Mouse (Mus musculus) forebrain, postnatal 0 days (tissue): Measurements from ENCODE around the gene Pdia5. TPM values are rescaled to one million over a fixed set of nuclear protein-coding genes. Genes with fewer than 3 reads are reported as not detected.

Experiments used
- ATAC-seq: fragments of 200-750 bp; cut with Nextera tagmentation; 2 replicates; pipeline ENCODE4 v1.8.0; 2017; ENCODE audit warnings: mild to moderate bottlenecking, moderate library complexity
- DNase-seq: peaks from one replicate; pipeline ENCODE4 v3.0.0-alpha.2; 2015
- H3K27ac ChIP-seq: fragments of 300-500 bp; sonication (generic); 2 replicates; pipeline ENCODE4 v1.5.1; 2014; ENCODE audit warnings: low read depth, mild to moderate bottlenecking, antibody characterized with exemption, low read length, moderate library complexity, mixed read lengths
- H3K27me3 ChIP-seq: fragments of 300-500 bp; sonication (generic); 2 replicates; pipeline ENCODE4 v1.6.1; 2014; ENCODE audit warnings: mild to moderate bottlenecking, low read length, mixed read lengths; ENCODE audit not compliant: insufficient read depth
- H3K36me3 ChIP-seq: fragments of 300-500 bp; sonication (generic); 2 replicates; pipeline ENCODE4 v1.6.1; 2014; ENCODE audit warnings: mild to moderate bottlenecking, moderate library complexity; ENCODE audit not compliant: insufficient read depth
- H3K4me1 ChIP-seq: fragments of 300-500 bp; sonication (generic); 2 replicates; pipeline ENCODE4 v1.6.1; 2014; ENCODE audit warnings: antibody characterized with exemption; ENCODE audit not compliant: insufficient read depth
- H3K4me2 ChIP-seq: fragments of 300-500 bp; sonication (generic); 2 replicates; pipeline ENCODE4 v1.6.1; 2014; ENCODE audit warnings: low read depth, mild to moderate bottlenecking, moderate library complexity
- H3K4me3 ChIP-seq: fragments of 300-500 bp; sonication (generic); 2 replicates; pipeline ENCODE4 v1.5.1; 2014; ENCODE audit warnings: low read depth, low read length, mixed read lengths
- H3K9ac ChIP-seq: fragments of 300-500 bp; sonication (generic); 2 replicates; pipeline ENCODE4 v1.6.1; 2014; ENCODE audit warnings: mild to moderate bottlenecking
- H3K9me3 ChIP-seq: fragments of 300-500 bp; sonication (generic); 2 replicates; pipeline ENCODE4 v1.6.1; 2016; ENCODE audit warnings: low read length
- CTCF ChIP-seq: sonication (generic); IDR thresholded peaks from 2 replicates; pipeline ENCODE4 v1.5.1; 2016; ENCODE audit warnings: antibody characterized with exemption, control low read depth, low read depth
- WGBS: fragments of 180-500 bp; shearing (Covaris S2); extraction: QIAGEN DNeasy Blood & Tissue Kit; methylation state at CpG from one replicate; pipeline ENCODE4 v1.1.7; 2014; 5-methylcytosine and 5-hydroxymethylcytosine counted together
- polyA plus RNA-seq: library from polyadenylated mRNA; unstranded; fragments of >200 nt; fragmentation: Nextera tagmentation; extraction: Ambion mirVana; gene quantifications from 2 replicates; pipeline ENCODE4 v1.2.1, GENCODE M21; 2015
- total RNA-seq: library from RNA; depleted of rRNA; stranded (reverse); fragments of >200 nt; gene quantifications from 2 replicates; pipeline ENCODE4 v1.2.3, GENCODE M21; 2014

The Pdia5 gene
- total and polyA plus RNA-seq, 2 experiments from 2014 or later = 2.5 to 8.7 TPM

DNA sequence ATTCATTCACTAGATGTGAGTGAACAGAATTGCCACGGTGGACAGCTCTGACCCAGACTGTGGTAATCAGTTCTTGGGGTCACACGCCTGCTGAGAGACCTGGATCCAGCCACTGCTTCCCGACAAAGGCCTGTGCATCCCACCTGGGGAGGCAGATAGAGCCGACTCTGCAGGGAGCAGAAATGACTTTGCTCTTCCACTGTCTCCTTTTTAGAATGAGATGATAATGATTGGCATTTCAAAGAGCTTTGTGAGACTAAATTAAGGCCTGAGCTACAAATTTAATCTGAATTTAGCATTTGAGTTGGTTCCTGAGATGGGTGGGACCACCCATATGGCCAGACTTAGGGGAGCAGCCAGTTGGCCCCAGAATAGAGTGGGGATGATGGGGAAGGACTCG, 85.8 kb downstream of the Pdia5 start:
- Histone ChIP-seq H3K27me3 (no peaks in the 10 kb centered on the region), H3K9ac (no peak overlapping the region), H3K4me1 (no peaks in the 10 kb centered on the region), H3K9me3 (no peaks in the 10 kb centered on the region), H3K4me3 (no peak overlapping the region), H3K27ac (no peak overlapping the region), H3K4me2 (no peak overlapping the region), H3K36me3 (no peaks in the 10 kb centered on the region; the same call in 1 of the 2 replicates)
- DNase-seq (no peak), ATAC-seq (no peak)
- WGBS = 43% methylated on average over 5 of the region's 5 CpGs
- no peak for TF ChIP-seq CTCF

DNA sequence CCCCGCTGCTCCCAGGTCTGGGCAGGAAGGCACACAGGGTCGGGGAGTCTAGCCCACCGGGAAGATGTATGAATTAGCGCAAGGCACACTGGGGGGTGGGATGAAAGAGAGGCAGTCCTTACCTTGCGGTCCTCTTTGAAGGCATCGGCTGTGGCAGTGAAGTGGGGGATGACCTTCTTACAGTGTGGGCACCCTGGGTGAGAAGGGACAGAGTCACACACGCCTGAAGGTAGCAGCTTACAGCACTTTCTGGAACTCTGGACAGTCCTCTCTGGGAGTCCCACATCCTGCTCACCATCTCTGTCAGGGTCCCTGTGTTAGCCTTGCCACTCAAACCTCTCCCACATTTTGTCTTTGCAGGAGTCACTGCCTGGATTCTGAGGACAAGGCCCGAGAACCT, 86.8 kb downstream of the Pdia5 start:
- DNase-seq = no peak
- H3K9me3 ChIP-seq = no peaks in the 10 kb centered on the region
- no peak overlapping the region for H3K9ac ChIP-seq
- H3K4me3 ChIP-seq = no peak overlapping the region
- H3K4me1 ChIP-seq = no peaks in the 10 kb centered on the region
- H3K27me3 ChIP-seq = no peaks in the 10 kb centered on the region
- H3K36me3 ChIP-seq = no peaks in the 10 kb centered on the region; the same call in 1 of the 2 replicates
- TF ChIP-seq CTCF = no peak
- H3K27ac ChIP-seq = no peak overlapping the region
- no peak overlapping the region for H3K4me2 ChIP-seq
- ATAC-seq = no peak
- 88% methylated on average over 8 of the region's 8 CpGs for WGBS

DNA sequence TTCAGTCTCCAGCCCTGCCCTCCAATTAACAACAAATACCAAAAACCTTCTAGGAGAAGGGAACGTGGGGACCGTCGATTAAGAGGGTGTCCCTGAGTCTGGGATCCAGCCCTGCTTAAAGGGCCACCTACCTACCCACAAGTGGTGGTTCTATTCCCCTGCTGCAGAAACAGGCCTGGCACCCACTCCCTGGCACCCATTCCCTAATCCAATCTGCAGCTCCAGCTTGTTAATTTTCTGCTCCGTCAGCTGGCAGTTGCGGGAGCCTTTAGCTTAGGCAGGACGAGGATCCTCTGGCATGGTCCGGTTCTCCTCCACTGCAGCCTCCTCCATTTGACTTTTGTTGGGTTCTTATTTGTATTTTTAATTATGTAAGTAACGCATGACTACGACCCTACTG, 87.3 kb downstream of the Pdia5 start:
- Histone ChIP-seq H3K4me3 (no peak overlapping the region), H3K4me2 (no peak overlapping the region), H3K9ac (no peak overlapping the region), H3K36me3 (no peaks in the 10 kb centered on the region; the same call in 1 of the 2 replicates), H3K4me1 (no peaks in the 10 kb centered on the region), H3K9me3 (no peaks in the 10 kb centered on the region), H3K27ac (no peak overlapping the region), H3K27me3 (no peaks in the 10 kb centered on the region)
- TF ChIP-seq CTCF = no peak
- no peak for ATAC-seq
- peak; percentile 21 for DNase-seq
- WGBS = 73% methylated on average over 9 of the region's 9 CpGs

DNA sequence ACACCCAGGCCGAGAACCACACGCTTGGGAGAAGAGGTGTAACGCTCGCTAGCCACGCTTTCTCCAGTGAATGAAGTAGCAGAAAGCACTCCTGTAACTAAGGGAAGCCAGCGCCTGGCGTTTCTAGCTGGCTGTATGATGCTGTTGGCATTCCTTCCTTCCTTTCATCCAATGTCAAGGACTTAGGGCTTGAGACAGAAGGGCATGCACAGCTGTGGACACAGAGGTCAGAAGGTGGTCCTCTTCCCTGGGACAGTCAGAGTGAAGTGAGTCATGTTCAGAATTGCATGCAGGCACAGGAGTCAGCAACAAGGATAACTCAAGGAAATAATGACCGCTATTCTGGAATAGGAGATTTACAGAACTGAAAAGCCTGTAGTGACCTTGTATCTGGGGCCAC, 97.9 kb downstream of the Pdia5 start:
- no peak overlapping the region for H3K4me2 ChIP-seq
- H3K9me3 ChIP-seq = no peaks in the 10 kb centered on the region
- no peaks in the 10 kb centered on the region for H3K4me1 ChIP-seq
- DNase-seq = no peak
- 76% methylated on average over 8 of the region's 8 CpGs for WGBS
- ATAC-seq = no peak
- H3K36me3 ChIP-seq = no peaks in the 10 kb centered on the region
- H3K27me3 ChIP-seq = no peaks in the 10 kb centered on the region
- H3K9ac ChIP-seq = no peak overlapping the region
- no peak overlapping the region for H3K4me3 ChIP-seq
- no peak overlapping the region for H3K27ac ChIP-seq
- no peak for TF ChIP-seq CTCF

DNA sequence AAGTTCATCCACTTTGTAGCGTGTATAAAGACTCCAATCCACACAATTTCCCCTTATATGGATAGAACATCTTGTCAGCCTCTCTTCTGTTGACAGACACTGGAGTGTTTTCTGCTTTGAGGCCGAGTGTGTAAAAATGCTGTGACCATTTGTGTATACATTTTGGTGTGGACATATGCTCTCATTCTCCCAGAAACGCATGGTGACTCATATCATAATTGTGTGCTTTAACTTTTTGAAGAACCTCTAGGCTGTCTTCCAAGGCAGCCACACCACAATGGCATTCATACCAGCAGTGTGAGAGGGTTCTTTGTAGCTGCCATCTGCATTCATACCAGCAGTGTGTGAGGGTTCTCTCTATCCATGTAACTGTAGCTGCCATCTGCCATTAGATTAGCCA, 105.0 kb downstream of the Pdia5 start:
- Histone ChIP-seq H3K9ac (no peak overlapping the region), H3K9me3 (no peaks in the 10 kb centered on the region), H3K4me3 (no peak overlapping the region), H3K27me3 (no peaks in the 10 kb centered on the region), H3K4me1 (no peaks in the 10 kb centered on the region), H3K36me3 (no peaks in the 10 kb centered on the region), H3K27ac (no peak overlapping the region), H3K4me2 (no peak overlapping the region)
- WGBS = 76% methylated on average over 3 of the region's 3 CpGs
- ATAC-seq (peak; percentile 29; the same call in 1 of the 2 replicates), DNase-seq (no peak)
- no peak for TF ChIP-seq CTCF

DNA sequence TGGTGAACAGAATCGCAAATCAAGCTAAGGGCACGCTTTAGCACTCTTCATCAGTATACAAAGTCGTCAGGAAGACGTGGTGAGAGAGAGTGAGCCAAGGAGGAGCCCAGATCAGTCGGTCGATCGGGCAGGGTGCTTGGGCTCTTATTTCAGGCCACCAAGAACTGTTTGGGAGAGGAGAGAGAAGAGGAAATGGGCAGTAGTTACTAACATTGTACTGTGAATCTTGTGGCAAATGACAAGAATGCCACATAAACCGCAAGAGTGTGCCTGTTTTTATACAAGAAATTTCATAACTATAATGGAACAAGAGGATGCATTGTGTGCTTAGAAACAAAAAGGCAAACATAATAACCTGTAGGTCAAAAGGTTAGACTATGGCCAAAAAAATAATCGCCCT, 110.6 kb downstream of the Pdia5 start:
- TF ChIP-seq CTCF = no peak
- no peak for ATAC-seq
- H3K4me2 ChIP-seq = no peak overlapping the region

DNA sequence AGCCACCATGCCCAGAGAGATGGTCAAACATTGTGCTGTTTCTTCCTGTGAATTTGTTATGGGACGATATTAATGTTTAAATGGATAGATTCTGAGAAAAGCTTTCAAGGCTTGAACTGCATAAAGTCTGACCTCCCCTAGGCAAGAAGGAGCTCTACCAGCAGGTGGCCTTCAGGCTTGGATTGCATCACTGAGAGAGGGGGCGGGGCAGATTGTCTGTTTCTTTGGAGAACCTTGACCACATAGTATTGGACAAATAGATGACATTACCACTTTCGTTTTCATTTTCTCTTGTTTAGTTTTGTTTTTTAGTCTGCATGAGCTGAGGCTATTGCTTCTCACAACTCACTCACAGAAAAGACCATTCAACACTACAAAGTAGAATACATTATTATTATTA, 111.3 kb downstream of the Pdia5 start:
- H3K36me3 ChIP-seq = no peaks in the 10 kb centered on the region
- no peaks in the 10 kb centered on the region for H3K4me1 ChIP-seq
- H3K9ac ChIP-seq = no peak overlapping the region
- DNase-seq = no peak
- H3K27me3 ChIP-seq = no peaks in the 10 kb centered on the region
- 93% methylated on average over 3 of the region's 3 CpGs for WGBS
- ATAC-seq = no peak
- H3K9me3 ChIP-seq = no peaks in the 10 kb centered on the region
- H3K4me2 ChIP-seq = no peak overlapping the region
- H3K4me3 ChIP-seq = no peak overlapping the region
- no peak for TF ChIP-seq CTCF
- H3K27ac ChIP-seq = no peak overlapping the region

More for the DNA sequence above, 110.6 kb downstream of the Pdia5 start:
- DNase-seq = no peak
- no peaks in the 10 kb centered on the region for H3K27me3 ChIP-seq
- H3K27ac ChIP-seq = no peak overlapping the region
- no peak overlapping the region for H3K9ac ChIP-seq
- H3K4me1 ChIP-seq = no peaks in the 10 kb centered on the region
- WGBS = 90% methylated on average over 9 of the region's 9 CpGs
- H3K36me3 ChIP-seq = no peaks in the 10 kb centered on the region
- H3K9me3 ChIP-seq = no peaks in the 10 kb centered on the region
- no peak overlapping the region for H3K4me3 ChIP-seq

DNA sequence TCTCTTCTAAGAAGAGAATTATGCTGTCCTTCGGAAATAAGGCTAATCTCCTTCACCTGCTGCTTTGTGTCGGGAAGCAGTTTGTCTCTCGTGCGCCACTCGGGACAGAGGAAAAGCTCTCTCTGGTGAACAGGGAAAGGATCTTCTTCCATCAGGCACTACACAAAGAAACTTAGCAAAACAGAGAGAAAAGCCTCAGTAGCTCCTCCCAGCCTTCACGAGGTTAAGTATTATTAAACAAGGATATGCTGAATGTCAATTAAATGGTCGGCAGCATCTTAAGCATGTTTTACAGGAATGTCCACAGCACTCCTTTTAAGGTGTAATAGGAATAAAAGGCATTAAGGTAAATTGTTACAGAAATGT, 126.6 kb downstream of the Pdia5 start:
- Histone ChIP-seq H3K4me1 (0 out of 2 replicates have a peak, but pooled peaks cover 11% of the 10 kb centered on the region), H3K27ac (peak overlapping the region; percentile 77), H3K9ac (peak overlapping the region; percentile 85), H3K4me2 (peak overlapping the region; percentile 91), H3K9me3 (no peaks in the 10 kb centered on the region), H3K36me3 (no peaks in the 10 kb centered on the region; the same call in 1 of the 2 replicates), H3K27me3 (no peaks in the 10 kb centered on the region), H3K4me3 (peak overlapping the region; percentile 92)
- DNase-seq (no peak), ATAC-seq (peak; percentile 59)
- TF ChIP-seq CTCF = no peak
- WGBS = 1% methylated on average over 7 of the region's 7 CpGs
